Mouse (Mus musculus) inflammation-experienced regulatory T-cells, adult 6 months (primary cell): ENCODE data around the gene Cwh43. TPM values are rescaled to one million over a fixed set of nuclear protein-coding genes. Genes with fewer than 3 reads are reported as not detected.
"Not testable (repeated sequence)": the region's sequence is repeated elsewhere in the genome, so short reads cannot be mapped to it uniquely, and the experiment has no call there.

Source experiments
- ATAC-seq: one replicate; pipeline ENCODE4 v1.8.0; 2017
- polyA plus RNA-seq, 3 experiments: library from polyadenylated mRNA; unstranded; fragments of 100-300 nt; shearing (Covaris generic); gene quantifications; one replicate each; pipeline ENCODE4 v1.2.1; 2017

The Cwh43 gene
- polyA plus RNA-seq, 3 experiments from 2014 or later = not detected

DNA sequence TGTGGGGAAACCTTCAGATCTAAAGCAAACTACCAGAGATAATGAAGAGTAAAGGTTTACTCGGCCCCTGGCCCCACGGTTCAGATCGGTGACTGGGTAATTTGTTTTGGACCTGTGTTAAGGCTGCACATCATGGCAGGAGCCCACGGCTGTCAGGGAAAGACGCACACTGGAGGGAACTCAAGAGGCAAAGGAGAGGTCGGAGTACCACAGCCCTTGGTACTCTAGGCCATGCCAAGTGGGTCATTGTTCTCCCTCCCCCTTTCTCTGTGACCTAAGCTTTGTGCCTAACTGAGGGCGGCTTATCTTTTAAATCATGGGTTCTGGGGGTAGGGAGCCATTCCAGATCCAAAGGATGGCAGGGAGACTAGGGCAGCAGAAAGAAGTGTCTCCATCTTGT lies 75.5 kb downstream of the Cwh43 start:
- ATAC-seq = no peak

DNA sequence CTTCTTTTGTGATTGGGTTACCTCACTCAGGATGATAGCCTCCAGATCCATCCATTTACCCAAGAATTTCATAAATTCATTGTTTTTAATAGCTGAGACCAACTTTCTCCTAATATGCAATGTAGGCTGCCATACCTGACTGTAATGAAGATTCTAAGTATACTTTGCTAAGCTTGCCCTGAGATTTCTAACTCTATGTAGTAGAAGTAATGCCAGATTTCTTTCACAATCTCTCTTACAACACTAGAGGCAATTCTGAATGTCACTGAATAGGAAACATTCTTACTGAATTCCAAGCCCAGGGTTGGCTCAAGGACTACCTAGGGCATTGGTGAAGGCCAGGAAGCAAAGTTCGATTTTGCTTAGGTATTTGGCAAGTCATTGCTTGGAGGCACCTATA lies 76.5 kb downstream of the Cwh43 start:
- ATAC-seq = not testable (repeated sequence)

DNA sequence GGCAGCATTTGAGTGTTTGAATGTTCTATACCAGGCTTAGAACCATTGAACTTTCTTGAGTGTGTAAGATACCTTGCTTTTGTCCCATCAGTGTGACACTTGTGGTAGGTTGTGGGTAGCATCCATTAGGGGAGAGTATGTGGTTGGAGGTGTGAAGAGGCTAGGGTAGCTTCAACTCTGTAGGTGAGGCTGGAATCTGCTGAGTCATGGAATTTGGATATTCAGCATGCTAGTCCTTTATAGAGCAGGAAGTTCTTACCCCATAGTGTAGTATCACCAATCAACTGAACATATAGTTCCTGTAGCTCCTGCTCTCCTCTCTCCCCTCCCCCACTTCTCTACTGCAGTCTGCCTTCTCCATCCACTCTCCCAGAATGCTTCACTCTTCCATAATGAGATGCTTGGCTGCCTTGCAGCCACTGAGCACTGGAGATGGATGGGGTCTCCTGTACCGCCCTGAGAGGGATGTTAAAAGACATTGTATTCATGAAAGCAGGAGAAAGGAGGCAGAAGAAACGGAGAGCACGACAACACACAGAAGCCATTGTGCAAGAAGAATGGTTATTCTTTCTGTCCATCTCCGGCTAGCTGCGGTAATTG lies 78.2 kb downstream of the Cwh43 start:
- no peak for ATAC-seq

DNA sequence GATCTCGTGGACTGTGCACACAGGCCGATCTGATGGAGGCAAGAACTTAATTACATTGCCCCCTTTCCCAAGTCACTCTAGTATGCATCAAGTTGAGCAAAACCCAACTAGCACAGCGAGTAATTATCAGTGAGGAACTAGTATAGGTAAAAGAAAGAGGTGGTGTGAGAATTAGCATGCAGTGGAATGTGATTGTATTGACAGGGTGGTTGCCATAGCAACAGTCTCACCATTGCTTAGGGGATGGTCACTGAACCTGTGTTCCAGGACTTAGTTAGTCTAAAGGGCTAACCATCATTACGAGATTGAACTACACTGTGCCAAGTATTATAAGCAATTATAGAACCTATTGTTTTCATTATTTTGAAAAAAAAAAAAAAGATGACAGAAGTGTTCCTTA lies 80.6 kb downstream of the Cwh43 start:
- ATAC-seq = no peak

DNA sequence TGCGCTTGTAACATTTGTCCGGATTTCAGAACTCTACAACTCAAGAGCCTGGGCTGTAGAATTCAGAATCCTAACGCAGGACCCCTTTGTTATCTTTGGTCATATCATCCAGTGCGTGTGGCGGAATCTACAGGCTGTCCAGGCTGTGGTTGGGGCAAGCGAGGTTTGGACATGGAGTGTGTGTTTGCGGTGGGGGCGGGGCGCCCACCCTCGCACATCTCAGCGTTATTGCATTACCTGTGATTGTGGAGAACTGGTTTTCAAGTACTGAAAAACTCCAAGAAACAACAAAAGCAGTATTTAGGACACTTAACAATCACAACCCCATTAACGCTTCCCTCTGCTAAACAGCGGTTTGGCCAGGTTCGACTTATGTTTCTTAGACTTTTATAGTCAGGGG lies 84.0 kb downstream of the Cwh43 start:
- no peak for ATAC-seq

DNA sequence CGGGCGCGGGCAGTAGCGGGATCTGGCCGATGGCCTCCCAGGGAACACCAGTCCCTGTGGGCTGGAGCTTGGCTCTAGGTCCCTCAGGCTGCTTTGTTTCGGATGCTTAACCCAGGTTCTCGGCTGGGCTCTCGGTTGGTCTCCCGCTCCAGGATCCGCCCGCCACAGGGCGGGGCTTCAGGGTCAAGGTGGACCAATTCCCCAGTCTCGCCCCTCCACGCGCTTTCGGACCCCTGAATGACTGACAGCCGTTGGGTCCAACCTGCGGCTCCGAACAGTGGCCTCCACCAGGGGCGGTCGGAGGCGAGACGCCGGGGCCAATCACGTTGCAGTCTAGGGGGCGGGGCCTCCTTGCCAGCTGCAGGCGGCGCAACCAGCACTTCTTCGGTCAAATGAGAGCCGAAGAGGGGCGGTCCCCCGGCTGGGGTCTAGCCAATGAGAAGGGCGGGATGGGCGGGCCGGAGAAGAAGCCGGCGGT lies 84.8 kb downstream of the Cwh43 start:
- peak; percentile 88 for ATAC-seq

DNA sequence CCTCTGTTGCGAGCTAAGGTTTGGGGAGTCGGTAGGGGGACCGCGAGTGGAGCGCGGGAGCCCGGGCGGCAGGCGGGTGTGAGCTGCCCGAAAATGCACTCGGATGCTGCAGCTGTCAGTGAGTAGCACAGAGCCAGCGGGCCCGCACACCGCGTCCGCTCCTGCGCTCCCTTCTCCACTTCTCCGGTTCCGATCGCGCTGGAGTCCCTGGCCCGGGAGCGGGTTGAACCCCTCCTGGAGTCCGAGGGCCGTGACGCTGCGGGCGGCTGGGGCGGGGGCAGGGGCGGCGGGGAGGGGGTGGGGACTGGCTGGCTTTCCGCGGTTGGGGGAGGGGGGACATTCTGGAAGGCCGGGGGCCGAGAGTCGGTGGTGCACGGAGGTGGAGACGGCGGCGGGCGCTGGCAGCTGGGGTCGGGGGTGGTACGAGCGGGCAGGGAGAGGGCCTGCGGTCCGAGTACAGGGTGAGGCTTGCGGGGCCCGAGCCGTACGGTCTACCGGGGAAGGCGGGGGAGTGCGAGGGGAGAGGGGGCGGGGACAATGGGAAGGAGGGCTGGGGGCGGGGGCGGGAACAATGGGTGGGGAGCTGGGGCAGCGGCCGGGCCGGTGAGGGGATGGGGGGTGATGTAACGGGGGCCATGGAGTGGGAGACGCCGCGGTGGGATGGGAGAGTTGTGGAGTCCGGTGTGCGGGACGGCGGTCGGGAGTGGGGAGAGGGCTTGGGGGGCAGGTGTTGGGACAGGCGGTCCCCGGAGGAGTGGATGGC lies 85.4 kb downstream of the Cwh43 start:
- ATAC-seq = no peak

DNA sequence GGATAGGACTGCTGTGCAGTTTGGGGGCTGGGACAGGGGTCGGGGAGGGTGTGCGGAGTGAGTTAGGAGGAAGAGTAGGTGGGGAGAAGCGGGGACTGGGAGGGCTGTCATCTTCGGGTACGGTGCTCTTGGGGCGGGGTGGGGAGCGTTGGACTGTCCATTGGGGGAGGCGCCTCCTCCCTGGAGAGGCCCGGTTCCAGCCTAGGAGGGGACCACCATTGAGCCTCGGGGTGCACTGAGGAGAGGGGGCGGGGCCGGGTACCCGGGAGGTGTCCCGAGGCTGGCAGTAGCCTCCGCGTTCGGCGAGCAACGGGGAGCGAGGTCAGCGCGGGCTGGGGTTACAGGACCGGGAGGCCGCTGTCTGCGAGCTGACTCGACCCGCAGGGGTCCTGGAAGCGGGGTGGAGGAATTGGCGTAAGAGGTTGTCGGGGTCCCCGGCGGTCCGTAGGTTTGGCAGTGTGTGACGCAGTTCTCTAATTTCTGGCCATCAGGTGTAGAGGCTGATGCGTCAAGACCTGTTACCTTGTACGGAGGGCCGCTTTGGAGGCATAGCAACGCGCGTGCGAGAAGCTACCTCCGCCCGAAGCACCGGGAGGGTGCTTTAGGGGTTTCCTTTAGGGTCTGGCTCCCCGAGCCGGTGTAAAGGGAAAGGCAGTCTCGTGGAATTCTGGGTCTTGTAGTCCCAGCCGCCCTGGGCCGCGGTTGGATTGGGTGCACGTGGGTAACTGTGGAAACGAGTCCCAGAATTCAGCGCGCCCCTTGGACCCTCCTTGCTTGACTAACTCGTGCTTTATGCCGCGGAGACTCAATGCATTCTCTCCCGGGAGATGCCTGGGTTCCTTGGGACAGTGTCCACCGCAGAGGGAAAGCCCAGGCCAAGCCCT lies 86.2 kb downstream of the Cwh43 start:
- peak; percentile 68 for ATAC-seq

DNA sequence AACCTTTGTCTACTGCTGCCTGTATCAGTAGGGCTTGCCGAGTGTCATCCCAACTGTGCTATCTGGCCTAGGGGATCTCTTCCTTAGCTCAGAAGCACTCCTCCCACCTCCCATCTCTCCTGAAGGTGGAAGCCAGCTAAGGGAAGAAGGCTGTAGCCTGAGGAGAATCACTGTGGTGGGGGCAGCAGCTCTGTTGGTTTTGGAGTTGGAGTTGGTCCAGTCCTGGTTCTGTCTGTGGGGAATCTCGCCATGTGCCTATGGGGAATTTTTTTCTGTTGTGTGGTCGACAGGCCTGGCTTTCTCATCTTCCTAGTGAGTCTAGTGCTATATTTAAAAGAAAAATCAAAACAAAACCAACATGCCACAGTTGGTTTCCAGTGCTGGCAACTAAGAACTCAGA lies 91.5 kb downstream of the Cwh43 start:
- no peak for ATAC-seq

DNA sequence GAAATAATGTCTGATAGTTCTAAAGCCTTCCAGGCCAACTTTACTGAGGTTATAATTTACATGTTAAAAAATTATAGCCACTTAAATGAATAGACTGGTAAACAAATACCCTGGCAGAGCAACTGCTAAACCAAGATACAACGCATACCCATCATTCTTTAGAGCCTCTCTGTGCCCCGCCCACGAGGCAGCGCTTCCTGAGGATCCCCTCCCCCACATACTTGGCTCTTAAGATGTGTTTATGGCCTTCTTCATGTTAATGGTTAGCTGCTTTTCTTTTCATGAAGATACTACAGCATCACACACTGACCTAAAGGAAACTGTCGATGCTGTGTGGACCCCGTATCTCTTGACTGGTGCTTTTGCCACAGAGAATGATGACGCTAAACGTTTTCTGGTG lies 92.7 kb downstream of the Cwh43 start:
- no peak for ATAC-seq

DNA sequence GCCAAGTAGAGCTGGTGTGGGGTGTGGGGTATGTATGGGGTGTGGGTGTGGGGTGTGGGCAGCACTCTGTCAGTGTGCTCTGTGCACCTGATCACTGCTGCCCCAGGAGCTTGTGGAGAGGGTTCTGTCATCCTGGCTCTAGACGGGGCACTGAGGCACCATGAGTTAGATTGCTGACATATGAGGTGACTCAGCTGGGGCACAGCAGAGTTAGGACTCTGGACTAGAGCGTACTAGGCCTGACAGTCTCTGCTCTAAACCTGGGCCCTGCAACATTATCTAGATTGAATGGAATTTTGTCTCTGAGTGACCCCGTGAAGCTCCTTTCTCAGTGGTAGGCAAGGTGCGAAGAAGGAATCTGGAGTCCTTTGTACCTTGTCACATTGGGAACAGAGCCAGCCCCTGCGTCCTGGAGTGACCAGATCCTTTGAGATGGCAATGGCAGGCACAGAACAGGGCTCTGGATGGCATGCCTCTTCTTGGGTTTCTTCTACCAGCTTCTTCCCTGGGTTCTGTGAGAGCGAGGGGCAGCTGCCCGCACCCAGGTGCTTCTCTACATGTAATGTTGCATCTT lies 95.1 kb downstream of the Cwh43 start:
- no peak for ATAC-seq

DNA sequence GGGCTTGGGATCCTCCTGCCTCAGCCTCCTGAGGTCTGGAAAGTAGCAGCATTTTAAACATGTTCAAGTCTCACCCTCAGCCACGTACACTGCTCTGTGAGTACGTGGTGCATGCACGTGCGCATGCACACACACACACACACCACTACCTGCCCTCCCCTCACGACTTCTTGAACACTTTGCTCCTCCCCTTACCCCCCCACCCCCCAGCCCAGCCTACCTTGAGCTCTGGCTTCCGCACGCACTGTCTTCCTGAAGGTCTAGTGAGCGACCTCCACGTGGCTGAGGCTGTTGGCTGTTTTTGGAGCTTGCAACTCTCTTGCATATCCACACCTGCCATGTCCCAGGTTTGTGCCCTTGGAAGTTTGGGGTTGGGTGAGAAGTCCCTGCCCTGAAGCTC lies 96.5 kb downstream of the Cwh43 start:
- no peak for ATAC-seq

Other genes starting within 250 kb of the Cwh43 start
- gene Fryl, start 149.5 kb upstream of the Cwh43 start, polyA plus RNA-seq = 100 to 1,000 TPM in 2 of 3 experiments, 10 to 100 TPM in 1; 87.2 to 121 (median 114) TPM
- 100 to 1,000 TPM; 141 to 209 (median 183) TPM for gene Ociad1, start 113.3 kb upstream of the Cwh43 start, polyA plus RNA-seq
- gene Ociad2, start 65.0 kb upstream of the Cwh43 start, polyA plus RNA-seq = 1 to 10 TPM in 2 of 3 experiments, under 1 TPM in 1; 0.32 to 2.7 (median 1.2) TPM
- gene Dcun1d4, start 74.9 kb downstream of the Cwh43 start, polyA plus RNA-seq = 10 to 100 TPM; 13.4 to 16.6 (median 14.3) TPM
- 1 to 10 TPM in 1 of 3 experiments, under 1 TPM in 1, not detected in 1; 0.29 to 1.4 TPM for gene Lrrc66, start 226.5 kb downstream of the Cwh43 start, polyA plus RNA-seq
- gene Sgcb, start 241.7 kb downstream of the Cwh43 start, polyA plus RNA-seq = 10 to 100 TPM; 11.6 to 12.5 (median 12.4) TPM
- not detected for gene Spata18, start 245.3 kb downstream of the Cwh43 start, polyA plus RNA-seq